Mouse (Mus musculus) G1E (cell line): ENCODE measurements around the gene Col15a1. TPM values are rescaled to one million over a fixed set of nuclear protein-coding genes. Genes with fewer than 3 reads are reported as not detected.

Experiments
- ATAC-seq: 2 replicates; pipeline ENCODE4 v1.8.0; 2016; ENCODE audit warnings: mild to moderate bottlenecking; ENCODE audit not compliant: insufficient number of reproducible peaks, poor library complexity, low FRiP score, severe bottlenecking; ENCODE audit errors: extremely low read depth
- DNase-seq: peaks from one replicate; pipeline ENCODE4 v3.0.0; 2012; ENCODE audit warnings: low spot score
- H3K27me3 ChIP-seq: 2 replicates; pipeline ENCODE4 v1.6.1; 2012; ENCODE audit warnings: mild to moderate bottlenecking, low read length, inconsistent platforms; ENCODE audit not compliant: insufficient read depth
- H3K36me3 ChIP-seq: replicated peaks from 2 replicates; pipeline ENCODE3; 2012; ENCODE audit warnings: mild to moderate bottlenecking, inconsistent platforms
- H3K4me1 ChIP-seq: 2 replicates; pipeline ENCODE4 v1.6.1; 2012; ENCODE audit warnings: low read depth, low read length, inconsistent platforms, mixed read lengths; ENCODE audit not compliant: insufficient read depth
- H3K4me3 ChIP-seq: 2 replicates; pipeline ENCODE4 v1.5.1; 2012; ENCODE audit warnings: low read depth, mild to moderate bottlenecking, inconsistent platforms, low read length, moderate library complexity, mixed read lengths
- H3K9me3 ChIP-seq: replicated peaks from 2 replicates; pipeline ENCODE4 v1.6.1; 2012; ENCODE audit warnings: inconsistent platforms
- CTCF ChIP-seq: IDR thresholded peaks from 2 replicates; pipeline ENCODE4 v1.5.1; 2012; ENCODE audit warnings: low read depth, low read length, inconsistent platforms, mixed read lengths
- GATA1 ChIP-seq: IDR thresholded peaks from 2 replicates; pipeline ENCODE4 v1.6.1; 2012; ENCODE audit warnings: borderline replicate concordance, low read length, inconsistent platforms, mixed read lengths
- GATA2 ChIP-seq: IDR thresholded peaks from 2 replicates; pipeline ENCODE4 v1.6.1; 2012; ENCODE audit warnings: low read depth, low read length, inconsistent platforms, borderline replicate concordance
- POLR2AphosphoS5 ChIP-seq: IDR thresholded peaks from 2 replicates; pipeline ENCODE4 v1.6.1; 2012; ENCODE audit warnings: low read depth, low read length, inconsistent platforms; ENCODE audit not compliant: insufficient replicate concordance
- TAL1 ChIP-seq: conservative IDR thresholded peaks from 2 replicates; pipeline ENCODE4 v1.6.1; 2012; ENCODE audit warnings: low read depth, low read length, inconsistent platforms, mixed read lengths
- polyA plus RNA-seq: library from polyadenylated mRNA; stranded (reverse); fragments of >175 nt; gene quantifications from 2 replicates; pipeline ENCODE4 v1.2.3, GENCODE M21; 2012
- total RNA-seq, 2 experiments: library from RNA; stranded (forward) in 1 of 2; stranded (reverse) in 1 of 2; fragments of 200-1000 nt in 1 of 2; fragments of >200 nt in 1 of 2; fragmentation: Nextera tagmentation in 1 of 2; gene quantifications; 2 replicates each; pipeline ENCODE4 v1.2.3; 2014 to 2017

The Col15a1 gene
- total and polyA plus RNA-seq, 3 experiments: 0.22 TPM; not detected in 2

GRCm38 (mm10) chr4:47179535-47179934 is 28.4 kb upstream of the Col15a1 start:
- TF ChIP-seq GATA1 (no peak), GATA2 (no peak), CTCF (no peak), POLR2AphosphoS5 (no peak), TAL1 (no peak)
- Histone ChIP-seq H3K4me1 (no peaks in the 10 kb centered on the region), H3K9me3 (peaks cover 52% of the 10 kb centered on the region), H3K4me3 (no peak overlapping the region), H3K36me3 (no peaks in the 10 kb centered on the region), H3K27me3 (no peaks in the 10 kb centered on the region)
- DNase-seq (no peak), ATAC-seq (no peak)

GRCm38 (mm10) chr4:47184058-47184661 is 23.8 kb upstream of the Col15a1 start:
- H3K9me3 ChIP-seq: peaks cover 57% of the 10 kb centered on the region
- ATAC-seq (no peak), DNase-seq (no peak)
- peaks cover 2% of the 10 kb centered on the region; the same call in 1 of the 2 replicates for H3K27me3 ChIP-seq
- H3K4me1 ChIP-seq: no peaks in the 10 kb centered on the region
- no peak for TF ChIP-seq GATA1
- no peak for TF ChIP-seq GATA2
- TF ChIP-seq POLR2AphosphoS5: no peak
- no peak for TF ChIP-seq CTCF
- no peak for TF ChIP-seq TAL1
- H3K4me3 ChIP-seq: no peak overlapping the region
- H3K36me3 ChIP-seq: no peaks in the 10 kb centered on the region

DNA sequence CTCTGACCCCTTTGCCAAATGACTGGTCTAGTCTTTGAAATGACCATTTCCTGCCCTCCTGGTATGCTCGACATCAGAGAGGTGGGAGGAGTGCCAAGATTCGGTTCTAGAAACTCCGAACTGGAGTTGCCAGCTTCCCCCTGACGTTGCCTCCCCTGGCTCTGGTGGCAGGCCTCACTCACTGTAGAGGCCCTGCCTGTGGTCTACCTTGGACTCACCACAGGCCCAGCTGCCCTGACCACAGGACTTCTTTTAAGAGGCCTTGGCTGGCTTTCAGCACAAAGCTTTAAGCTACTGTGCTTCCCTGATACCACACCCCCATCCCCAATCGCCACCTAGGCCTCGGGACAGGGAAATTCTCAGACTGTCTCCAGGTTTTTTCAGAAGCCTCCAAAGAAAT is 21.4 kb upstream of the Col15a1 start:
- no peak overlapping the region for H3K4me3 ChIP-seq
- ATAC-seq (no peak), DNase-seq (no peak)
- H3K36me3 ChIP-seq: no peaks in the 10 kb centered on the region
- H3K9me3 ChIP-seq: peaks cover 59% of the 10 kb centered on the region
- peaks cover 2% of the 10 kb centered on the region; the same call in 1 of the 2 replicates for H3K27me3 ChIP-seq
- TF ChIP-seq POLR2AphosphoS5: no peak
- no peak for TF ChIP-seq TAL1
- no peak for TF ChIP-seq GATA1
- TF ChIP-seq CTCF: no peak
- no peak for TF ChIP-seq GATA2
- no peaks in the 10 kb centered on the region for H3K4me1 ChIP-seq

DNA sequence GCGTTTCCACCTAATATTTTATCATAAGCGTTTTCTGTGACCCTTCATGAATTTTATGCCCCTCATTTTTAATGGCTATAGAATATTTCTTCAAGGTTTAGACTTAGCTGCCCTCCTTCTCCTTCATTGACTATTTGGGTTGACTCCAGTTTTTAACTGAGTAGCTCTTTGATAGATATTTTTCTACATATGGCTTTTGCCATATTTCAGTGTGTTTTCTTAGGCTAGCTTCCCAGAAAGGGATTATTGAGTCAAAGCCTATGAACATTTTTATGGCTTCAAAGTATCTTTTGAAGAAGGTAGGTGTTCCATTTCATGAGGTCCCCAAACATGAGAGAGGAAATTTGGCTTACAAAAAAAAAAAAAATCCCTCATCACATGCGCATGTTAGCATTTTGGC is 11.8 kb upstream of the Col15a1 start:
- ATAC-seq: no peak
- peaks cover 22% of the 10 kb centered on the region for H3K9me3 ChIP-seq
- no peaks in the 10 kb centered on the region for H3K36me3 ChIP-seq

DNA sequence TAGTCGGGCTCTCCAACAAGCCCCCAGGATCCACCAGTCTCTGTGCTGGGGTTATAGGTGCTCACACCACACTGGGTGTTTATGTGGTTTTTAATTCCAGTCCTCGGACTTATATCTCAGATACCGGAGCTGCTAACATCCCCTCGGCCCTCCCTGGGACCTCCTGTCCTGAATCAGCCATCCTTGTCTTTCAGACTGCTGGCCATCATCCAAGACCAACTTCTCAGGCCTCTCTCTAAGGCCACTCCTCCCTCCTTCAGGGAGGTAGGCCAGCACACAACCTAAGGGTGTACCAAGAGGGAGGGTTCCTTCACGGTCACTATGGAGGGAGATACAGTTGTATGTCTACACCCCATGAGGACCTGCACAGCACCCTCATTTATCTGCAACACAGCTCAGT is 4.3 kb upstream of the Col15a1 start:
- H3K27me3 ChIP-seq: no peaks in the 10 kb centered on the region

More for the DNA sequence above, 11.8 kb upstream of the Col15a1 start:
- no peak for TF ChIP-seq CTCF
- no peak for TF ChIP-seq GATA2
- TF ChIP-seq GATA1: no peak
- TF ChIP-seq TAL1: no peak
- TF ChIP-seq POLR2AphosphoS5: no peak
- no peak for DNase-seq
- Histone ChIP-seq H3K4me1 (no peaks in the 10 kb centered on the region), H3K4me3 (no peak overlapping the region), H3K27me3 (no peaks in the 10 kb centered on the region)

GRCm38 (mm10) chr4:47205846-47206245 is 2.1 kb upstream of the Col15a1 start:
- ATAC-seq: no peak
- no peak for TF ChIP-seq GATA2
- no peak for TF ChIP-seq POLR2AphosphoS5
- no peak for TF ChIP-seq TAL1
- no peak for TF ChIP-seq GATA1
- no peak for TF ChIP-seq CTCF
- no peaks in the 10 kb centered on the region for H3K27me3 ChIP-seq

More for the DNA sequence above, 4.3 kb upstream of the Col15a1 start:
- Histone ChIP-seq H3K4me3 (no peak overlapping the region), H3K9me3 (peaks cover 64% of the 10 kb centered on the region), H3K36me3 (no peaks in the 10 kb centered on the region), H3K4me1 (no peaks in the 10 kb centered on the region)
- no peak for DNase-seq
- TF ChIP-seq POLR2AphosphoS5 (no peak), CTCF (no peak), GATA2 (no peak), TAL1 (no peak), GATA1 (no peak)
- no peak for ATAC-seq

More at GRCm38 (mm10) chr4:47205846-47206245, 2.1 kb upstream of the Col15a1 start:
- H3K4me1 ChIP-seq: no peaks in the 10 kb centered on the region
- no peak for DNase-seq
- H3K36me3 ChIP-seq: no peaks in the 10 kb centered on the region
- H3K9me3 ChIP-seq: peaks cover 66% of the 10 kb centered on the region
- H3K4me3 ChIP-seq: no peak overlapping the region
